Mouse (Mus musculus) ES-Bruce4 (cell line): Measurements from ENCODE around the gene C1qtnf1. TPM values are rescaled to one million over a fixed set of nuclear protein-coding genes. Genes with fewer than 3 reads are reported as not detected.

Experiments used
- H3K27ac ChIP-seq: 2 replicates; pipeline ENCODE4 v1.5.1; 2012; ENCODE audit warnings: low read length, inconsistent platforms; ENCODE audit not compliant: insufficient read depth
- H3K27me3 ChIP-seq: 2 replicates; pipeline ENCODE4 v1.6.1; 2012; ENCODE audit warnings: mild to moderate bottlenecking, low read length, inconsistent platforms; ENCODE audit not compliant: control insufficient read depth, poor library complexity, insufficient read depth, severe bottlenecking
- H3K36me3 ChIP-seq: 2 replicates; pipeline ENCODE4 v1.6.1; 2012; ENCODE audit warnings: inconsistent platforms, mild to moderate bottlenecking, low read length, moderate library complexity; ENCODE audit not compliant: control insufficient read depth, poor library complexity, insufficient read depth, severe bottlenecking
- H3K4me1 ChIP-seq: one replicate; pipeline ENCODE4 v1.8.1; 2011; ENCODE audit warnings: low read length; ENCODE audit not compliant: control insufficient read depth, insufficient read depth
- H3K4me3 ChIP-seq: 2 replicates; pipeline ENCODE4 v1.5.1; 2011; ENCODE audit warnings: low read depth, mild to moderate bottlenecking, low read length
- H3K9ac ChIP-seq: 2 replicates; pipeline ENCODE4 v1.6.1; 2012; ENCODE audit warnings: low read depth, mild to moderate bottlenecking, inconsistent platforms; ENCODE audit not compliant: poor library complexity, severe bottlenecking
- H3K9me3 ChIP-seq: replicated peaks from 2 replicates; pipeline ENCODE4 v1.6.1; 2012; ENCODE audit warnings: mild to moderate bottlenecking, low read length, inconsistent platforms; ENCODE audit not compliant: control insufficient read depth, poor library complexity, insufficient read depth, severe bottlenecking
- CTCF ChIP-seq: IDR thresholded peaks from one replicate; pipeline ENCODE4 v1.8.1; 2011; ENCODE audit warnings: low read depth, low read length
- EP300 ChIP-seq: IDR thresholded peaks from 2 replicates; pipeline ENCODE4 v1.6.1; 2011; ENCODE audit warnings: low read depth, low read length; ENCODE audit not compliant: insufficient read depth
- POLR2A ChIP-seq: IDR thresholded peaks from one replicate; pipeline ENCODE4 v1.8.1; 2011; ENCODE audit warnings: low read length; ENCODE audit not compliant: insufficient read depth
- polyA plus RNA-seq: library from polyadenylated mRNA; stranded (reverse); fragments of >200 nt; gene quantifications from 2 replicates; pipeline ENCODE4 v1.2.4, GENCODE M21; 2011; ENCODE audit warnings: low read depth; ENCODE audit not compliant: missing spikeins, insufficient read depth, insufficient read length

Gene C1qtnf1
- polyA plus RNA-seq, 1 experiment: 2.4 TPM

DNA sequence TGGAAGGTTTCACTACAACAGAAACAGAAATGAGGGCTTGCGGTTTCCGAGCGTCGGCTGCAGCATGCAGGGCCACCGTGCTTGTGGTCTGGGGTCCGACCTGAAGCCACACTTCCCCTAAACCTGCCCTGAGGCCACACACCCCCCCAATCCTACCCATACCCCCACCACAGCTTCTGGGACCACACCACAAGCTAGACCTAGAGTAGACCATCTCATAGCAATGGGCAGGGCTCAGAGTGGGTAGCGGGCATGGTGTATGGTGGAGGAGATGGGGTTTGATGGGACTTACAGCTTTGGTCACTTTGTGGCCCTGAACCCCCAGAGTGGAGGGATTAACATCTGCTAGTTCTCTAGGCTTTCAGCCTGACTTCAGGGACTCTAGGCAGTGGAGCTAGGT, 63.2 kb downstream of the C1qtnf1 start:
- Histone ChIP-seq H3K27me3 (no peaks in the 10 kb centered on the region), H3K9me3 (no peaks in the 10 kb centered on the region), H3K4me3 (no peak overlapping the region), H3K4me1 (no peaks in the 10 kb centered on the region), H3K27ac (no peak overlapping the region), H3K9ac (no peak overlapping the region), H3K36me3 (no peaks in the 10 kb centered on the region)
- TF ChIP-seq POLR2A (no peak), CTCF (no peak), EP300 (no peak)

DNA sequence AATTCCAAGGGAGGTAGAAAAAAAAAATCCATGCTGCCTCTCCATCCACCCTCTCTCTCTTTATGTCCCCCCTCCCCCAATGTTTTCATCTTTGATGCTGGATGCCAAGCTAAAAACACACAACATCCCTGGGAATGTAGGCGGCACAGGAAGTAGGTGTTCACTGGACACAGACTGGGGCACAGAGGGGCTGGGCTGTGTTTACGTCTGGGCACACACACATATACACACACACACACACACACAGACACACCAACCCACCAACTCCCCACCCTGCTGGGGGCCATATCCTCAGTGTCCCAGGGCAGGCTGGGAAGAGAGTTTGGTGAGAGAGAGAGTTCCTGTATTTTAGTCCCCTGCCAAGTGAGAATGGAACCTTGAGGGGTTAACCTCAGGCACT, 65.5 kb downstream of the C1qtnf1 start:
- Histone ChIP-seq H3K9me3 (no peaks in the 10 kb centered on the region), H3K9ac (no peak overlapping the region), H3K27me3 (no peaks in the 10 kb centered on the region), H3K36me3 (no peaks in the 10 kb centered on the region), H3K4me1 (no peaks in the 10 kb centered on the region), H3K27ac (no peak overlapping the region), H3K4me3 (no peak overlapping the region)
- no peak for TF ChIP-seq CTCF
- no peak for TF ChIP-seq EP300
- TF ChIP-seq POLR2A: no peak

DNA sequence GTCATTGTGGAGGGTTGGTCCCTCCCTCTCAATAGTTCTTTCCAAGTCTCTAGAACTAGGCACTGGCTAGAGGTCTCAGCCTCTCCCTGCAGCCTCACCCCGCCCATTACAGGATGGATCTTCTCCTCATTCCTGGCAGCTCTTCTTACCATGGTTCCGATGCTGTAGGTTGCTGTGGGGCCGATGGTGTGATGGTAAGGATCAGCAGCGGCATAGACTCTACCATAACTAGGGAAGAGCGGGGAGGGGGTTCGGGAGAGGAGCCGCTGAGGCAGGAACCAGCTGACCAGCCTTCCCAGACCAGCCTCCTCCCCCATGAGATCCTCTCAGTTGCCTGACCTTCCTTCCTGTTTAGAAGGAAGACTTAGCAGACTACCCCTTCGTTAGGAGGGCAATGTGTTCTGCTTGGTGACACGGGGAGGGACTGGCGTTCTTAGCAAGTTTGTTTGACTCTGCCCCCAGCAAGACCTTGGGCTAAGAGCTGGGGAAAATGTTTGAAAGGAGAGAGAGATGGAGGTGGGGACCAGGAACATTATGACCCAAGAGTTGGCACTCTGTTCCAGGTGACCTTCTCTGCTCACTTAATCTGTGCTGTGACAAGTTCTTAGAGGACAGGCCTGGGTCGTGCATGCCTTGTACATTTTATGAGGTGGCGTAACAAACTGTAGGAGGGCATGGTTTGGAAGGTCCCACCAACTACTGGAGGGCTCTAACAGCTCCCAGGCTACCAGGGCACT, 66.2 kb downstream of the C1qtnf1 start:
- no peaks in the 10 kb centered on the region for H3K36me3 ChIP-seq
- no peaks in the 10 kb centered on the region for H3K9me3 ChIP-seq
- no peaks in the 10 kb centered on the region for H3K4me1 ChIP-seq
- H3K9ac ChIP-seq: no peak overlapping the region
- TF ChIP-seq POLR2A (no peak), CTCF (no peak), EP300 (no peak)
- H3K4me3 ChIP-seq: no peak overlapping the region
- no peak overlapping the region for H3K27ac ChIP-seq
- no peaks in the 10 kb centered on the region for H3K27me3 ChIP-seq

DNA sequence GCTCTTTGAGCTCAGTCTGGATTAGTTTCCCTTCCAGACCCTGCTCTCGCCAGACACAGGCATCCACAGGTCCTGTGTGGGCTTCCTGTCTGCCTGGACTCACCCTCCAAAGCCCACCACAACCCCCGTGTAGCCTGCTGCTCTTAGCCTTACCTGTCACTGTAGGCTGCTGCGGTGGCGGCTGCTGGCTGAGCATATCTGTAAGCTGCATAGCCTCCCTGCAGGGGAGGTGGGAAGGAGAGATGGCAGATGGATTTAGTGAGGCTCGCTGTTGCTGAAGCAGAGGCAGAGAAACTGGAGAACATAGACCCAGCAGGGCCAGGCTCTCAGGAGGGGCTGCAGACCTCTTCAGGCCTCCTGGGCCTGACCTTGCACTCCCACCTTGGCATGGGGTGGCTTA, 67.1 kb downstream of the C1qtnf1 start:
- H3K27me3 ChIP-seq: no peaks in the 10 kb centered on the region

DNA sequence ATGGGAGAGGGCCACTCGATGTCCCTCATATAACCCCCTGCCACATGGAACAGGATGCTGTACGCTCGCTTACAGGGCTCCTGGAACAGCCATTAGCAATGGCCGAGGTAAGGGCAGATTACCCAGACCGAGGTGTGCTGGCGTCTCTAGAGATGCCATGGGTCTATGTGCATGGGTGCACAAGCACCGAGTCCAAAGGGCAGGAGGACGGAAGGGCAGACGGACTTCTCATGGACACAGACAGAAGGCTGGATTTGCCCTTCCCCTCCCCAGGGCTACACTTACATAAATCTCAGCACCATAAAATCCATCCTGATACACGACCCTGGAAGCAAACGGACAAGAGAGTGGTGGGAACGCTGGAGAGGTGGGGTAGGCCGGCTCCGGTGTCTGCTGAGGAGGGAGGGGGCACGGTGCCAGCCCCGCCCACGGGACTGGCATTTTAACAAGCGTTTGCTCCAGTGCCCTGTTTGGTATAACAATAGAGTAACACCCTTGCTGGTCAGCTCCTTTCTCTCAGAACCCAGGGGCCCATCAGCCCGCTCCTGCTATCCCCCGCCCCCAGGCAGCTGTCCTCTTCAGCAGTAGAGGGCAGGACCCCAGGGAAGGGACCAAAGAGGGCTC, 68.2 kb downstream of the C1qtnf1 start:
- Histone ChIP-seq H3K9ac (no peak overlapping the region), H3K27me3 (no peaks in the 10 kb centered on the region), H3K9me3 (no peaks in the 10 kb centered on the region), H3K27ac (no peak overlapping the region), H3K36me3 (no peaks in the 10 kb centered on the region), H3K4me1 (no peaks in the 10 kb centered on the region), H3K4me3 (no peak overlapping the region)
- TF ChIP-seq POLR2A (no peak), CTCF (no peak), EP300 (no peak)

More for the DNA sequence above, 67.1 kb downstream of the C1qtnf1 start:
- H3K9ac ChIP-seq: no peak overlapping the region
- no peaks in the 10 kb centered on the region for H3K36me3 ChIP-seq
- TF ChIP-seq EP300 (no peak), POLR2A (no peak), CTCF (no peak)
- no peaks in the 10 kb centered on the region for H3K4me1 ChIP-seq
- no peaks in the 10 kb centered on the region for H3K9me3 ChIP-seq
- no peak overlapping the region for H3K27ac ChIP-seq
- no peak overlapping the region for H3K4me3 ChIP-seq

Other genes with a start within 250 kb of the C1qtnf1 start
- gene Cyth1, start 179.6 kb upstream of the C1qtnf1 start, polyA plus RNA-seq: 1.8 and 6.1 TPM in 2 replicates
- 26.1 and 26.8 TPM in 2 replicates for gene Usp36, start 138.0 kb upstream of the C1qtnf1 start, polyA plus RNA-seq
- 0.41 and 0.64 TPM in 2 replicates for gene Cep295nl, start 85.7 kb upstream of the C1qtnf1 start, polyA plus RNA-seq
- 19.4 and 23.6 TPM in 2 replicates for gene Timp2, start 72.5 kb upstream of the C1qtnf1 start, polyA plus RNA-seq
- 3.6 and 6.1 TPM in 2 replicates for gene Lgals3bp, start 26.1 kb upstream of the C1qtnf1 start, polyA plus RNA-seq
- 15.4 and 16.3 TPM in 2 replicates for gene Cant1, start 9.1 kb upstream of the C1qtnf1 start, polyA plus RNA-seq
- 4.9 and 7.8 TPM in 2 replicates for gene Engase, start 48.6 kb downstream of the C1qtnf1 start, polyA plus RNA-seq